Mouse (Mus musculus) thymus, adult 2 months (tissue): Measurements from ENCODE around the gene C1qtnf5.

Experiments used
- CTCF ChIP-seq: fragments of 200-500 bp; IDR thresholded peaks from 2 replicates; pipeline ENCODE4 v1.5.1; 2012; ENCODE audit warnings: mild to moderate bottlenecking, control low read depth, low read length, moderate library complexity, borderline replicate concordance; ENCODE audit not compliant: control insufficient read depth, poor library complexity, insufficient read depth; ENCODE audit errors: extremely low read depth
- POLR2A ChIP-seq: fragments of 200-500 bp; IDR thresholded peaks from 2 replicates; pipeline ENCODE4 v1.6.1; 2012; ENCODE audit warnings: mild to moderate bottlenecking, low read length, control low read depth, moderate library complexity; ENCODE audit not compliant: control insufficient read depth, poor library complexity, insufficient read depth; ENCODE audit errors: extremely low read depth

- peak; percentile 97 for TF ChIP-seq CTCF
- no peak for TF ChIP-seq POLR2A
These were observed 40.2 kb upstream of the C1qtnf5 start, which contains the start of gene Usp2 for GRCm38 (mm10) chr9:44066785-44067225.
